Mouse (Mus musculus) ES-E14 (cell line): ENCODE data around the gene Ctu2. TPM values are rescaled to one million over a fixed set of nuclear protein-coding genes. Genes with fewer than 3 reads are reported as not detected.

Experiments used
- DNase-seq: peaks from one replicate; pipeline ENCODE4 v3.0.0-alpha.2; 2013; ENCODE audit warnings: low read depth, low spot score
- H3K27ac ChIP-seq: 2 replicates; pipeline ENCODE4 v1.5.1; 2012; ENCODE audit warnings: low read depth, mild to moderate bottlenecking, low read length, moderate library complexity, mixed read lengths; ENCODE audit not compliant: poor library complexity, insufficient read depth, severe bottlenecking
- H3K36me3 ChIP-seq: 2 replicates; pipeline ENCODE4 v1.6.1; 2012; ENCODE audit warnings: mild to moderate bottlenecking, low read length, moderate library complexity, mixed read lengths; ENCODE audit not compliant: control insufficient read depth, poor library complexity, insufficient read depth, severe bottlenecking
- H3K4me1 ChIP-seq, 2 experiments: fragments of 150-350 bp in 1 of 2; sonication (generic) in 1 of 2; 2 replicates each; pipeline ENCODE4 v1.6.1; 2012; ENCODE audit warnings: low read length in 2 of 2, mild to moderate bottlenecking in 1 of 2, mixed read lengths in 1 of 2; ENCODE audit not compliant: control insufficient read depth in 2 of 2, insufficient read depth in 2 of 2, poor library complexity in 1 of 2
- H3K4me3 ChIP-seq, 2 experiments: fragments of 150-350 bp in 1 of 2; sonication (generic) in 1 of 2; 2 replicates each; pipeline ENCODE4 v1.5.1; 2012; ENCODE audit warnings: low read length in 2 of 2, low read depth in 1 of 2, mild to moderate bottlenecking in 1 of 2, mixed read lengths in 1 of 2; ENCODE audit not compliant: insufficient read depth in 1 of 2, poor library complexity in 1 of 2, severe bottlenecking in 1 of 2
- H3K9ac ChIP-seq: 2 replicates; pipeline ENCODE4 v1.6.1; 2012; ENCODE audit warnings: low read depth, mild to moderate bottlenecking, low read length, mixed read lengths; ENCODE audit not compliant: poor library complexity, insufficient read depth, severe bottlenecking
- H3K9me3 ChIP-seq: fragments of 150-350 bp; sonication (generic); 2 replicates; pipeline ENCODE4 v1.6.1; 2012; ENCODE audit warnings: low read depth, mild to moderate bottlenecking, low read length; ENCODE audit not compliant: control insufficient read depth, insufficient read depth
- CHD2 ChIP-seq: IDR thresholded peaks from 2 replicates; pipeline ENCODE4 v1.6.1; 2014; ENCODE audit warnings: mild to moderate bottlenecking, low read depth, low read length, inconsistent platforms
- HCFC1 ChIP-seq: IDR thresholded peaks from 2 replicates; pipeline ENCODE4 v1.6.1; 2012; ENCODE audit warnings: low read length, inconsistent platforms, borderline replicate concordance; ENCODE audit not compliant: insufficient read depth
- MAFK ChIP-seq: IDR thresholded peaks from 2 replicates; pipeline ENCODE4 v1.6.1; 2014; ENCODE audit warnings: mild to moderate bottlenecking, low read depth, low read length, inconsistent platforms; ENCODE audit not compliant: insufficient read depth
- ZC3H11A ChIP-seq: IDR thresholded peaks from 2 replicates; pipeline ENCODE4 v1.6.1; 2012; ENCODE audit warnings: low read depth, mild to moderate bottlenecking, inconsistent platforms, low read length, borderline replicate concordance
- ZNF384 ChIP-seq: IDR thresholded peaks from 2 replicates; pipeline ENCODE4 v1.6.1; 2012; ENCODE audit warnings: low read depth, low read length, inconsistent platforms
- in situ Hi-C, 2 experiments: fragments of 600-800 bp; cut with MboI; formaldehyde crosslinking; loops; one replicate each; pipeline ENCODE4 v1.15.1; 2025; ENCODE audit warnings: low sequenced_read_pairs in 2 of 2, inconsistent platforms in 1 of 2; ENCODE audit not compliant: unreplicated experiment in 2 of 2
- total RNA-seq: library from RNA; depleted of rRNA; stranded (reverse); fragments of 300-350 nt; gene quantifications from 2 replicates; pipeline ENCODE4 v1.2.3, GENCODE M21; 2012

The Ctu2 gene
- total RNA-seq, 1 experiment, result 79.8 TPM

DNA sequence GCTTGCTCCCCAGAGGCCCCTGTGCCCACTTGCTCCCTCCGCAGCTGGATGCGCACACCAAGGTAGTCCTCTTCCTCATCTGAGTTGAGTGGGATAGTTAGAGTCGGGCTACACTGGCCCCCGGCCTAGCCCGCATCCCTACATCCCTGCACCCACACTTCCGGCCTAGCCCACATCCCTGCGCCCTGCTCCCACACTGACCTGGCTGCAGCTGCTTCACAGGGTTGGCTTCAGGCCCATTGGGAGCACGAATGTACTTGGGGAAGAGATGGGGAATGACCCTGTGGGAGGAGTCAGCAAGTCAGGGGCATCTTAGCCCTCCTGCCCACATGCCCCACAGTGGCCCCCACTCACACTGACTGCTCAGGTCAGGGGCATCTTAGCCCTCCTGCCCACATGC lies 6.5 kb downstream of the Ctu2 start:
- no peak for DNase-seq
- Histone ChIP-seq H3K9me3 (no peaks in the 10 kb centered on the region), H3K4me1 (no peaks in the 10 kb centered on the region), H3K36me3 (peaks cover 88% of the 10 kb centered on the region), H3K9ac (no peak overlapping the region), H3K4me3 (no peak overlapping the region), H3K27ac (no peak overlapping the region)
- TF ChIP-seq CHD2 (no peak), ZNF384 (no peak), HCFC1 (no peak), ZC3H11A (no peak), MAFK (no peak)
- in situ Hi-C loops, result no loop called here

GRCm38 (mm10) chr8:122483877-122484276 lies 7.9 kb downstream of the Ctu2 start:
- H3K4me3 ChIP-seq, result no peak overlapping the region
- no peak overlapping the region for H3K27ac ChIP-seq
- peaks cover 97% of the 10 kb centered on the region for H3K36me3 ChIP-seq
- no peaks in the 10 kb centered on the region for H3K9me3 ChIP-seq
- TF ChIP-seq CHD2 (no peak), HCFC1 (no peak), ZNF384 (no peak), ZC3H11A (no peak), MAFK (no peak)
- in situ Hi-C loops, result no loop called here
- no peak overlapping the region for H3K9ac ChIP-seq
- H3K4me1 ChIP-seq, result no peaks in the 10 kb centered on the region
- no peak for DNase-seq

GRCm38 (mm10) chr8:122484831-122485230 lies 8.9 kb downstream of the Ctu2 start:
- in situ Hi-C loops, result no loop called here
- no peak overlapping the region for H3K9ac ChIP-seq
- H3K36me3 ChIP-seq, result peaks cover 96% of the 10 kb centered on the region
- TF ChIP-seq CHD2 (no peak), HCFC1 (no peak), ZC3H11A (no peak), MAFK (no peak), ZNF384 (no peak)
- no peaks in the 10 kb centered on the region for H3K4me1 ChIP-seq
- no peaks in the 10 kb centered on the region for H3K9me3 ChIP-seq
- no peak for DNase-seq
- no peak overlapping the region for H3K27ac ChIP-seq
- no peak overlapping the region for H3K4me3 ChIP-seq

- Histone ChIP-seq H3K9ac (no peak overlapping the region), H3K27ac (no peak overlapping the region), H3K4me3 (no peak overlapping the region), H3K4me1 (peaks cover 0 to 2% of the 10 kb centered on the region in 2 experiments; a peak in 1 of 4 replicates), H3K36me3 (peaks cover 90% of the 10 kb centered on the region), H3K9me3 (no peaks in the 10 kb centered on the region)
- TF ChIP-seq ZC3H11A (no peak), CHD2 (no peak)
- in situ Hi-C loops, result no loop called here
- DNase-seq, result no peak
These were observed 12.4 kb downstream of the Ctu2 start for GRCm38 (mm10) chr8:122488387-122488786.

GRCm38 (mm10) chr8:122497016-122497734 lies 21.2 kb downstream of the Ctu2 start:
- no peaks in the 10 kb centered on the region for H3K9me3 ChIP-seq
- TF ChIP-seq HCFC1 (no peak), MAFK (no peak), ZNF384 (no peak), CHD2 (no peak), ZC3H11A (no peak)
- no peak for DNase-seq
- peaks cover 76% of the 10 kb centered on the region for H3K36me3 ChIP-seq
- peaks cover 2 to 8% of the 10 kb centered on the region in 2 experiments; a peak in 1 of 4 replicates for H3K4me1 ChIP-seq
- in situ Hi-C loops, result no loop called here
- H3K4me3 ChIP-seq, result peak overlapping the region; percentile 1 to 31; a peak in 2 of 4 replicates
- no peak overlapping the region for H3K9ac ChIP-seq
- H3K27ac ChIP-seq, result no peak overlapping the region
